Comparison of ENCODE assay signal across 9 mouse cellular contexts in genomic region chr16:84879146-84879545, GRCm38 (mm10). TPM values are rescaled to one million over a fixed set of nuclear protein-coding genes. Genes with fewer than 3 reads are reported as not detected.
DNase-seq lines count a peak whose midpoint lies in the region; ATAC-seq and TF ChIP-seq lines count a peak whose summit lies in the region.
"Had no signal": no experiment of that assay in that cellular context is flagged by ENCODE, and none has a peak within 500 bp of the region (broad histone marks: within the 10 kb centered on the region; RNA-seq: fewer than 3 reads in every experiment).

No protein-coding gene starts in this region.

- peak; percentile 25 for DNase-seq in 3134 (ENCODE audit: extremely low read depth, insufficient read length, low spot score)
- peak; percentile 89 for DNase-seq in MEL (ENCODE audit: low read depth, low spot score)
- peak; percentile 62 for DNase-seq in cerebellum, adult 11-12 months
- peak; percentile 73 for DNase-seq in hindbrain, postnatal 0 days (ENCODE audit: low spot score)
- peak; percentile 81 for DNase-seq in left cerebral cortex, postnatal 4 days
- peak; percentile 71 for DNase-seq in neural tube, embryonic 11.5 days (ENCODE audit: low spot score)
- DNase-seq in testis, postnatal 14 days (ENCODE audit: low spot score) = peak; percentile 55

- peak; percentile 70 for TF ChIP-seq RAD21 in MEL (IDR thresholded peaks at IDR 0.05; ENCODE audit: low read depth, low read length)

- peak overlapping the region; percentile 52 to 77 for H3K4me3 ChIP-seq in MEL (ENCODE audit: control insufficient read depth in 1 of 2, insufficient read depth in 1 of 2, low read depth in 2 of 2, low read length in 2 of 2)
- H3K4me3 ChIP-seq in forebrain, embryonic 16.5 days (replicated peaks; ENCODE audit: low read length) = no peak overlapping the region
- no peak overlapping the region for H3K4me3 ChIP-seq in hindbrain, postnatal 0 days (ENCODE audit: low read length)
- H3K4me3 ChIP-seq in neural tube, embryonic 11.5 days (ENCODE audit: low read depth, low read length) = no peak overlapping the region
- H3K4me3 ChIP-seq: heart, embryonic 15.5 days had no signal

- no peaks in the 10 kb centered on the region; the same call in 1 of the 2 replicates for H3K79me2 ChIP-seq in MEL (ENCODE audit: control insufficient read depth, insufficient read depth, low read length, poor library complexity)

- peak overlapping the region; percentile 70 for H3K9ac ChIP-seq in MEL (ENCODE audit: control insufficient read depth, low read depth, low read length, poor library complexity, severe bottlenecking)
- H3K9ac ChIP-seq in forebrain, embryonic 16.5 days (replicated peaks; ENCODE audit: low read depth, low read length) = no peak overlapping the region
- no peak overlapping the region for H3K9ac ChIP-seq in hindbrain, postnatal 0 days (replicated peaks; ENCODE audit: low read length)
- H3K9ac ChIP-seq in neural tube, embryonic 11.5 days (ENCODE audit: low read length) = no peak overlapping the region
- H3K9ac ChIP-seq: heart, embryonic 15.5 days had no signal

- no peak for TF ChIP-seq POLR2A in MEL (IDR thresholded peaks at IDR 0.05; ENCODE audit: control insufficient read depth in 1 of 2, insufficient read depth in 1 of 2, low read depth in 1 of 2, low read length in 2 of 2, poor library complexity in 1 of 2)

- no peak overlapping the region for H3K4me2 ChIP-seq in forebrain, embryonic 16.5 days (ENCODE audit: low read length)
- no peak overlapping the region for H3K4me2 ChIP-seq in hindbrain, postnatal 0 days (ENCODE audit: low read depth, low read length)
- no peak overlapping the region for H3K4me2 ChIP-seq in neural tube, embryonic 11.5 days (ENCODE audit: low read depth)
- H3K4me2 ChIP-seq: heart, embryonic 15.5 days had no signal

- no peaks in the 10 kb centered on the region for H3K27me3 ChIP-seq in MEL (ENCODE audit: control insufficient read depth in 1 of 2, insufficient read depth in 2 of 2, low read length in 2 of 2)
- H3K27me3 ChIP-seq in forebrain, embryonic 16.5 days (replicated peaks; ENCODE audit: control insufficient read depth, insufficient read depth, low read length) = no peaks in the 10 kb centered on the region
- H3K27me3 ChIP-seq in hindbrain, postnatal 0 days (ENCODE audit: insufficient read depth, low read length) = no peaks in the 10 kb centered on the region
- no peaks in the 10 kb centered on the region for H3K27me3 ChIP-seq in neural tube, embryonic 11.5 days (ENCODE audit: control insufficient read depth, insufficient read depth, low read length)
- H3K27me3 ChIP-seq: heart, embryonic 15.5 days had no signal

- H3K36me3 ChIP-seq in MEL (ENCODE audit: control insufficient read depth in 1 of 2, insufficient read depth in 2 of 2, low read length in 2 of 2) = peaks cover 0 to 8% of the 10 kb centered on the region in 2 experiments; a peak in 2 of 4 replicates
- H3K36me3 ChIP-seq in forebrain, embryonic 16.5 days (ENCODE audit: control insufficient read depth, insufficient read depth) = no peaks in the 10 kb centered on the region
- H3K36me3 ChIP-seq in hindbrain, postnatal 0 days (ENCODE audit: insufficient read depth, low read length) = no peaks in the 10 kb centered on the region
- H3K36me3 ChIP-seq in neural tube, embryonic 11.5 days (ENCODE audit: control insufficient read depth, insufficient read depth, low read length) = no peaks in the 10 kb centered on the region
- H3K36me3 ChIP-seq: heart, embryonic 15.5 days had no signal

- ATAC-seq in forebrain, embryonic 16.5 days = 0 out of 2 replicates have a peak, but pooled peaks have one; percentile 37
- ATAC-seq in hindbrain, postnatal 0 days = peak; percentile 28; the same call in 1 of the 2 replicates
- ATAC-seq in neural tube, embryonic 11.5 days (ENCODE audit: insufficient read depth, low FRiP score, low TSS enrichment) = peak; percentile 13; the same call in 1 of the 2 replicates

- intact Hi-C loops in left cerebral cortex, postnatal 4 days (cut with DNase I) = no loop called here

- peak; percentile 77 to 93 (median 83) for TF ChIP-seq CTCF in MEL (IDR thresholded peaks at IDR 0.05 in 2 of 3, conservative IDR thresholded peaks at IDR 0.05 in 1 of 3; ENCODE audit: control insufficient read depth in 1 of 3, insufficient read depth in 1 of 3, low read depth in 2 of 3, low read length in 3 of 3, poor library complexity in 1 of 3, severe bottlenecking in 1 of 3)
- TF ChIP-seq CTCF in hindbrain, postnatal 0 days (IDR thresholded peaks at IDR 0.05; ENCODE audit: low read depth) = peak; percentile 85

- peaks cover 3 to 17% of the 10 kb centered on the region in 2 experiments for H3K4me1 ChIP-seq in MEL (ENCODE audit: control insufficient read depth in 1 of 2, insufficient read depth in 2 of 2, low read length in 2 of 2)
- H3K4me1 ChIP-seq in forebrain, embryonic 16.5 days (replicated peaks; ENCODE audit: control insufficient read depth, insufficient read depth, low read length) = peaks cover 17% of the 10 kb centered on the region
- 0 out of 2 replicates have a peak, but pooled peaks cover 4% of the 10 kb centered on the region for H3K4me1 ChIP-seq in hindbrain, postnatal 0 days (ENCODE audit: insufficient read depth, low read length)
- H3K4me1 ChIP-seq in neural tube, embryonic 11.5 days (ENCODE audit: control insufficient read depth, insufficient read depth, low read length) = no peaks in the 10 kb centered on the region
- H3K4me1 ChIP-seq: heart, embryonic 15.5 days had no signal

- no peak overlapping the region; the same call in 1 of the 2 replicates for H3K27ac ChIP-seq in MEL (ENCODE audit: control insufficient read depth, low read depth, low read length)
- H3K27ac ChIP-seq in forebrain, embryonic 16.5 days (ENCODE audit: low read length) = no peak overlapping the region
- no peak overlapping the region for H3K27ac ChIP-seq in hindbrain, postnatal 0 days
- no peak overlapping the region for H3K27ac ChIP-seq in neural tube, embryonic 11.5 days (ENCODE audit: low read depth, low read length)
- H3K27ac ChIP-seq: heart, embryonic 15.5 days had no signal

- TF ChIP-seq EP300 in MEL (IDR thresholded peaks at IDR 0.05; ENCODE audit: low read depth in 1 of 2, low read length in 2 of 2) = no peak

- WGBS in forebrain, embryonic 16.5 days = 21% methylated on average over 5 of the region's 5 CpGs
- WGBS in hindbrain, postnatal 0 days = 21% methylated on average over 5 of the region's 5 CpGs
- WGBS in neural tube, embryonic 11.5 days = 28% methylated on average over 5 of the region's 5 CpGs

- H3K9me3 ChIP-seq in MEL (replicated peaks; ENCODE audit: insufficient read depth, low read length) = no peaks in the 10 kb centered on the region
- H3K9me3 ChIP-seq in forebrain, embryonic 16.5 days (ENCODE audit: control insufficient read depth, low read length) = no peaks in the 10 kb centered on the region
- no peaks in the 10 kb centered on the region for H3K9me3 ChIP-seq in hindbrain, postnatal 0 days (ENCODE audit: low read length)
- no peaks in the 10 kb centered on the region for H3K9me3 ChIP-seq in neural tube, embryonic 11.5 days (ENCODE audit: control insufficient read depth, low read length)
- H3K9me3 ChIP-seq: heart, embryonic 15.5 days had no signal

TF ChIP-seq in MEL, 35 proteins besides CTCF, POLR2A, EP300 and RAD21:
- peak; percentile 26; the same call in 1 of the 2 replicates for TF ChIP-seq ZC3H11A (IDR thresholded peaks at IDR 0.05; ENCODE audit: low read depth, low read length)
- no peak for TF ChIP-seq NELFE (IDR thresholded peaks at IDR 0.05; ENCODE audit: low read depth, low read length)
- peak; percentile 67 for TF ChIP-seq SMC3 (IDR thresholded peaks at IDR 0.05; ENCODE audit: low read depth, low read length)

RNA-seq across cellular contexts. Expression of gene Atp5j, which starts 43.7 kb away (rescaled TPM):
- total RNA-seq in MEL (2012; rRNA removed) = 178 and 191 TPM in 2 replicates
- polyA plus RNA-seq in MEL (2012; ENCODE audit: insufficient read depth in 1 of 2, insufficient read length in 2 of 2, low read depth in 1 of 2, low replicate concordance in 2 of 2, missing spikeins in 1 of 2) = 100 to 1,000 TPM in 1 of 2 experiments, not detected in 1; 240 TPM
- polyA plus RNA-seq in forebrain, embryonic 16.5 days (2015; fragmentation: Nextera tagmentation; extraction: Ambion mirVana) = 635 and 648 TPM in 2 replicates
- 127 and 151 TPM in 2 replicates for total RNA-seq in hindbrain, postnatal 0 days (2014; rRNA removed)
- 1,026 and 1,029 TPM in 2 replicates for polyA plus RNA-seq in hindbrain, postnatal 0 days (2015; fragmentation: Nextera tagmentation; extraction: Ambion mirVana)
- 100 to 1,000 TPM; 264 to 276 TPM for total RNA-seq in left cerebral cortex, postnatal 4 days (2021)
- polyA plus RNA-seq in neural tube, embryonic 11.5 days (2014; fragmentation: Nextera tagmentation; extraction: Ambion mirVana) = 818 and 859 TPM in 2 replicates

RNA-seq across cellular contexts. Expression of gene Gabpa, which starts 44.4 kb away (rescaled TPM):
- total RNA-seq in MEL (2012; rRNA removed) = 29.2 and 34.7 TPM in 2 replicates
- 10 to 100 TPM in 1 of 2 experiments, not detected in 1; 28.7 TPM for polyA plus RNA-seq in MEL (2012; ENCODE audit: insufficient read depth in 1 of 2, insufficient read length in 2 of 2, low read depth in 1 of 2, low replicate concordance in 2 of 2, missing spikeins in 1 of 2)
- 26.7 and 33.0 TPM in 2 replicates for polyA plus RNA-seq in forebrain, embryonic 16.5 days (2015; fragmentation: Nextera tagmentation; extraction: Ambion mirVana)
- total RNA-seq in hindbrain, postnatal 0 days (2014; rRNA removed) = 14.8 and 20.4 TPM in 2 replicates
- 10.6 and 11.8 TPM in 2 replicates for polyA plus RNA-seq in hindbrain, postnatal 0 days (2015; fragmentation: Nextera tagmentation; extraction: Ambion mirVana)
- total RNA-seq in left cerebral cortex, postnatal 4 days (2021) = 10 to 100 TPM; 26.1 to 26.7 TPM
- 40.8 and 43.1 TPM in 2 replicates for polyA plus RNA-seq in neural tube, embryonic 11.5 days (2014; fragmentation: Nextera tagmentation; extraction: Ambion mirVana)

Comparison
In these comparisons a context has a peak if more than half of its experiments do, and no peak if none do; other contexts are left out.
1. DNase-seq: peak in every context shown above with its lines; median percentile 89 in MEL; 81 in left cerebral cortex, postnatal 4 days; 73 in hindbrain, postnatal 0 days; 71 in neural tube, embryonic 11.5 days; 62 in cerebellum, adult 11-12 months; 55 in testis, postnatal 14 days; 25 in 3134.
2. H3K4me3 ChIP-seq: peak in MEL (2 of 2); none in forebrain, embryonic 16.5 days (single experiment), hindbrain, postnatal 0 days (single experiment) and neural tube, embryonic 11.5 days (single experiment).
3. Peak in every context shown above with its lines, with median percentiles within 50 percentile points of each other: ATAC-seq.